Mouse (Mus musculus) small intestine, adult 2 months (tissue): ENCODE data around the gene Nenf. TPM values are rescaled to one million over a fixed set of nuclear protein-coding genes. Genes with fewer than 3 reads are reported as not detected.
A peak's percentile ranks its signal among the peaks of the same experiment; 100 is the strongest.

Experiments
- H3K27ac ChIP-seq: fragments of 200-500 bp; 2 replicates; pipeline ENCODE4 v1.5.1; 2012; ENCODE audit warnings: low read depth, low read length, control low read depth, inconsistent platforms; ENCODE audit not compliant: insufficient read depth
- H3K27me3 ChIP-seq: fragments of 200-500 bp; 2 replicates; pipeline ENCODE4 v1.6.1; 2012; ENCODE audit warnings: mild to moderate bottlenecking, moderate library complexity, low read length, inconsistent platforms; ENCODE audit not compliant: control insufficient read depth, insufficient read depth
- H3K36me3 ChIP-seq: fragments of 200-500 bp; 2 replicates; pipeline ENCODE4 v1.6.1; 2012; ENCODE audit warnings: mild to moderate bottlenecking, low read length, control low read depth, inconsistent platforms; ENCODE audit not compliant: control insufficient read depth, insufficient read depth
- H3K4me1 ChIP-seq: fragments of 200-500 bp; 2 replicates; pipeline ENCODE4 v1.6.1; 2012; ENCODE audit warnings: low read length, inconsistent platforms, mixed read lengths; ENCODE audit not compliant: control insufficient read depth, insufficient read depth, insufficient read length
- H3K4me3 ChIP-seq: fragments of 200-500 bp; 2 replicates; pipeline ENCODE4 v1.5.1; 2012; ENCODE audit warnings: low read depth, mild to moderate bottlenecking, control low read depth, inconsistent platforms, low read length, moderate library complexity
- CTCF ChIP-seq: fragments of 200-500 bp; IDR thresholded peaks from 2 replicates; pipeline ENCODE4 v1.5.1; 2012; ENCODE audit warnings: low read depth, mild to moderate bottlenecking, control low read depth, inconsistent platforms, low read length, moderate library complexity, mixed read lengths; ENCODE audit not compliant: insufficient replicate concordance, insufficient read length; ENCODE audit errors: extremely low read depth
- POLR2A ChIP-seq: fragments of 200-500 bp; IDR thresholded peaks from 2 replicates; pipeline ENCODE4 v1.6.1; 2012; ENCODE audit warnings: low read depth, mild to moderate bottlenecking, control low read depth, inconsistent platforms, low read length, moderate library complexity
- WGBS: fragments of 180-500 bp; shearing (Covaris S2); methylation state at CpG from one replicate; pipeline ENCODE4 v1.1.7; 2018; 5-methylcytosine and 5-hydroxymethylcytosine counted together
- polyA plus RNA-seq: library from polyadenylated mRNA; depleted of rRNA; stranded (reverse); fragments of >200 nt; gene quantifications from 2 replicates; pipeline ENCODE4 v1.2.3, GENCODE M21; 2012

Gene Nenf
- polyA plus RNA-seq, 1 experiment: 59.7 TPM

GRCm38 (mm10) chr1:191334500-191334899 is 16.5 kb upstream of the Nenf start:
- TF ChIP-seq CTCF (no peak), POLR2A (no peak)
- peaks cover 6% of the 10 kb centered on the region; the same call in 1 of the 2 replicates for H3K36me3 ChIP-seq
- H3K4me3 ChIP-seq: no peak overlapping the region
- no peaks in the 10 kb centered on the region for H3K4me1 ChIP-seq
- no peak overlapping the region for H3K27ac ChIP-seq
- WGBS: 85% methylated on average over 5 of the region's 5 CpGs
- no peaks in the 10 kb centered on the region for H3K27me3 ChIP-seq

DNA sequence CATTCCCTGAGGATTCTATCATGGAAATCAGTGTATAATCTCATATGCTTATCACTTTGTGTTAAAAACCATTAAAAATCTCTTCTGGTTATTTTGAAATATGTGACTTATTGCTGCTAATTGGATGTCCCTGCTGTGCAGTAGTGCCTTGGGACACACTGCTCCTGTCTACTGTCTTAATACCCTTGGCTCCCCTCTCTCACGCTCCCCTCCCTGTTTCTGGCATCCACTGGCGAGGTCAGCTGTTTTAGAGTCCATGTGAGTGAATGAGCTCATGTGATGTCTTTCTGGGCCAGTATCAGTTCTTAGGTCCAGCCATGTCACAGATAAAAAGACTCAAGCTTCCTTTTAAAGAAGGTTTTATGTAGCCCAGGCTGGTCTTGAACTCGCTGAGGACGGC is 12.4 kb upstream of the Nenf start:
- Histone ChIP-seq H3K36me3 (no peaks in the 10 kb centered on the region), H3K27me3 (no peaks in the 10 kb centered on the region), H3K27ac (no peak overlapping the region), H3K4me1 (peaks cover 20% of the 10 kb centered on the region; the same call in 1 of the 2 replicates), H3K4me3 (no peak overlapping the region)
- WGBS: 96% methylated on average over 4 of the region's 4 CpGs
- TF ChIP-seq POLR2A: no peak
- TF ChIP-seq CTCF: no peak

DNA sequence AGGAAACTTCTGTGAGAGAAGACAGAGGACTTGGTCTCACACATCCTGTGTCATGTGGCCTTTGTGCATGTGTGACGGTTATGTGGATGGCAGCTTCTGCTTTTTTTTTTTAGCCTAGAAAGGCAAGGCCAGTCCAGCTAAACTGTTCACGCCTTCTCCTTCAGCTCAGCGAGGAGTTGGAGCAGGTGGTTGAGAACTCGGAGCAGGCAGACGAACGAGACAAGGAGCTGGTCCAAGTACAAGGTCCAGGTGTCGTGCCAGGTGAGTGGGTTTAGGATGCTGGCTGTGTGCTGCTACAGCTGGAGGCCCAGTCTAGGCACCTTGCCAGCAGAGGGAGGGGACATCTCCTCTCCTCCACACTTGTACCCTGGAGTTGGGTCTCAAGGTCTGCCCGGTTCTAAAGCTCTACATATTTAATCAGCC is 10.0 kb upstream of the Nenf start:
- Histone ChIP-seq H3K27ac (peak overlapping the region; percentile 46; the same call in 1 of the 2 replicates), H3K27me3 (no peaks in the 10 kb centered on the region), H3K4me1 (peaks cover 20% of the 10 kb centered on the region; the same call in 1 of the 2 replicates)

DNA sequence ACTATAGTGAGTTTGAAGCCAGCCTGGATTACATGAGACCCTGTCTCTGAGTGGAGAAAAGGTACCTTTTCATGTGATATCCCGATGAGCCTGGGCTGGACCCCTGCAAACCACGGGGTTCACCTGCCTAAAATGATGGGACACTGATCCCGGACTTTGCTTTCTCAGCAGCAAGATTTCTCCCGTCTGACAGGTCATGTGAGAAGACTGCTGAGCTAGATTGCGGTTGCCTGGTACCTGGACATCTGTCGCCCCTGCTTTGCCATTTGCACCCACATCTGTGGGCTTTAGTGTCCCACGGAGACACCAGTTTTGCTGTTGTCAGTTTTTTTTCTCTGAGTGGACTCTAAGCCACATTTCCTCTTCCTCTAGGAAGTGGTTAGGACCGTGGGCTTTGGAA is 9.3 kb upstream of the Nenf start:
- no peak overlapping the region for H3K4me3 ChIP-seq
- no peaks in the 10 kb centered on the region for H3K36me3 ChIP-seq
- TF ChIP-seq CTCF (no peak), POLR2A (no peak)
- WGBS: 44% methylated on average over 8 of the region's 8 CpGs
- peaks cover 20% of the 10 kb centered on the region; the same call in 1 of the 2 replicates for H3K4me1 ChIP-seq
- H3K27ac ChIP-seq: no peak overlapping the region
- no peaks in the 10 kb centered on the region for H3K27me3 ChIP-seq

More for the DNA sequence above, 10.0 kb upstream of the Nenf start:
- H3K36me3 ChIP-seq: no peaks in the 10 kb centered on the region
- TF ChIP-seq CTCF: no peak
- H3K4me3 ChIP-seq: no peak overlapping the region
- WGBS: 26% methylated on average over 8 of the region's 8 CpGs

GRCm38 (mm10) chr1:191326233-191326882 is 8.4 kb upstream of the Nenf start:
- Histone ChIP-seq H3K4me1 (peaks cover 20% of the 10 kb centered on the region; the same call in 1 of the 2 replicates), H3K27ac (no peak overlapping the region), H3K36me3 (no peaks in the 10 kb centered on the region), H3K27me3 (no peaks in the 10 kb centered on the region), H3K4me3 (peak overlapping the region; percentile 81)
- no peak for TF ChIP-seq CTCF
- TF ChIP-seq POLR2A: no peak
- under 1% methylated on average over 35 of the region's 35 CpGs for WGBS

GRCm38 (mm10) chr1:191325726-191326232 is 7.8 kb upstream of the Nenf start, which contains the start of gene Tmem206:
TSS of gene Tmem206 (plus strand) at chr1:191325912.
- WGBS: under 1% methylated on average over 42 of the region's 42 CpGs
- no peak within 1 kb of the TSS for H3K27ac ChIP-seq

GRCm38 (mm10) chr1:191324733-191325590 is 7.0 kb upstream of the Nenf start:
- WGBS: 76% methylated on average over 7 of the region's 7 CpGs
- Histone ChIP-seq H3K27me3 (no peaks in the 10 kb centered on the region), H3K4me3 (no peak overlapping the region)

More at GRCm38 (mm10) chr1:191325726-191326232, 7.8 kb upstream of the Nenf start, which contains the start of gene Tmem206:
- peaks cover 20% of the 10 kb centered on the region; the same call in 1 of the 2 replicates for H3K4me1 ChIP-seq
- no peak for TF ChIP-seq CTCF
- TF ChIP-seq POLR2A: peak; percentile 85
- H3K27me3 ChIP-seq: no peaks in the 10 kb centered on the region
- no peaks in the 10 kb centered on the region for H3K36me3 ChIP-seq
- peak within 1 kb of the TSS; percentile 81 for H3K4me3 ChIP-seq

More at GRCm38 (mm10) chr1:191324733-191325590, 7.0 kb upstream of the Nenf start:
- TF ChIP-seq POLR2A (no peak), CTCF (no peak)
- no peaks in the 10 kb centered on the region for H3K36me3 ChIP-seq
- H3K4me1 ChIP-seq: peaks cover 20% of the 10 kb centered on the region; the same call in 1 of the 2 replicates
- H3K27ac ChIP-seq: no peak overlapping the region
